Mouse (Mus musculus) liver, postnatal 0 days (tissue): ENCODE results near the gene Nup107. TPM values are rescaled to one million over a fixed set of nuclear protein-coding genes. Genes with fewer than 3 reads are reported as not detected.

ENCODE experiments used
- ATAC-seq: fragments of 200-750 bp; cut with Nextera tagmentation; 2 replicates; pipeline ENCODE4 v1.8.0; 2017; ENCODE audit warnings: mild to moderate bottlenecking, moderate library complexity
- DNase-seq: peaks from one replicate; pipeline ENCODE4 v3.0.0-alpha.2; 2016
- H3K27ac ChIP-seq: fragments of 300-500 bp; sonication (generic); 2 replicates; pipeline ENCODE4 v1.5.1; 2014; ENCODE audit warnings: antibody characterized with exemption, moderate library complexity, mild to moderate bottlenecking, low read depth
- H3K27me3 ChIP-seq: fragments of 300-500 bp; sonication (generic); 2 replicates; pipeline ENCODE4 v1.6.1; 2014; ENCODE audit warnings: low read length, control low read depth, mixed read lengths; ENCODE audit not compliant: insufficient read depth
- H3K36me3 ChIP-seq: fragments of 300-500 bp; sonication (generic); replicated peaks from 2 replicates; pipeline ENCODE4 v1.6.1; 2014; ENCODE audit warnings: mild to moderate bottlenecking, control low read depth, low read length, moderate library complexity, mixed read lengths; ENCODE audit not compliant: insufficient read depth
- H3K4me1 ChIP-seq: fragments of 300-500 bp; sonication (generic); 2 replicates; pipeline ENCODE4 v1.6.1; 2014; ENCODE audit warnings: antibody characterized with exemption, mild to moderate bottlenecking, control low read depth; ENCODE audit not compliant: insufficient read depth
- H3K4me2 ChIP-seq: fragments of 300-500 bp; sonication (generic); 2 replicates; pipeline ENCODE4 v1.6.1; 2014; ENCODE audit warnings: low read depth, mild to moderate bottlenecking, low read length, moderate library complexity, mixed read lengths
- H3K4me3 ChIP-seq: fragments of 300-500 bp; sonication (generic); 2 replicates; pipeline ENCODE4 v1.5.1; 2014; ENCODE audit warnings: low read depth, low read length
- H3K9ac ChIP-seq: fragments of 300-500 bp; sonication (generic); replicated peaks from 2 replicates; pipeline ENCODE4 v1.6.1; 2014; ENCODE audit warnings: mild to moderate bottlenecking, moderate library complexity
- H3K9me3 ChIP-seq: fragments of 300-500 bp; sonication (generic); 2 replicates; pipeline ENCODE4 v1.6.1; 2016; ENCODE audit warnings: mild to moderate bottlenecking, control low read depth, low read length, mixed read lengths
- CTCF ChIP-seq: sonication (generic); IDR thresholded peaks from 2 replicates; pipeline ENCODE4 v1.5.1; 2016; ENCODE audit warnings: antibody characterized with exemption, low read depth
- EP300 ChIP-seq: IDR thresholded peaks from 2 replicates; pipeline ENCODE4 v1.6.1; 2016; ENCODE audit warnings: antibody characterized with exemption, low read depth, mild to moderate bottlenecking
- WGBS: fragments of 180-500 bp; shearing (Covaris S2); extraction: QIAGEN DNeasy Blood & Tissue Kit; methylation state at CpG from one replicate; pipeline ENCODE4 v1.1.7; 2014; ENCODE audit not compliant: insufficient replicate concordance; 5-methylcytosine and 5-hydroxymethylcytosine counted together
- polyA plus RNA-seq: library from polyadenylated mRNA; unstranded; fragments of >200 nt; fragmentation: Nextera tagmentation; extraction: Ambion mirVana; gene quantifications from 2 replicates; pipeline ENCODE4 v1.2.1, GENCODE M21; 2015

Gene Nup107
- polyA plus RNA-seq, 1 experiment from 2014 or later: 15.0 TPM

DNA sequence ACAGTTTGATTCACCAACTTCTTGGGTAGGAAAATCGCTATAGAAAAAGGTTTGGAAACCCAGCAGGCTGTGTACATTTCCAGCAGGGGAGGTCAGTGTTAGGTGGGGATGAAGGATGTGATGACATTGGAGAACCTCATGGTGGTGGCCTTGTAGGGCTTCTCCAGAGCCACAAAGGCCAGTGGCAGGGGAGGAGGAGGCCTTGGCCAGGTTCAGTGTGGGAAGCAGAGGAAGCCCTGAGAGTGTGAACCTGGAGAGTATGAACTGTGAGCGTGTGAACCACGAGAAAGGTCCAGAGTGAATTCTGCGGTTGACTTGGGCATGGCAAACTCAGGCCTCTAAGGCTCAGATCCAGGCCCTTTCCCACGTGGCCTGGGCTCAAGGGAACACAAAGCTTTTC lies 63.9 kb downstream of the Nup107 start:
- no peak for DNase-seq
- Histone ChIP-seq H3K9ac (no peak overlapping the region), H3K9me3 (no peaks in the 10 kb centered on the region), H3K27ac (no peak overlapping the region), H3K4me2 (no peak overlapping the region), H3K27me3 (no peaks in the 10 kb centered on the region), H3K4me1 (peaks cover 18% of the 10 kb centered on the region), H3K4me3 (no peak overlapping the region), H3K36me3 (no peaks in the 10 kb centered on the region)
- WGBS: 69% methylated on average over 5 of the region's 5 CpGs
- TF ChIP-seq EP300 (no peak), CTCF (no peak)
- no peak for ATAC-seq

DNA sequence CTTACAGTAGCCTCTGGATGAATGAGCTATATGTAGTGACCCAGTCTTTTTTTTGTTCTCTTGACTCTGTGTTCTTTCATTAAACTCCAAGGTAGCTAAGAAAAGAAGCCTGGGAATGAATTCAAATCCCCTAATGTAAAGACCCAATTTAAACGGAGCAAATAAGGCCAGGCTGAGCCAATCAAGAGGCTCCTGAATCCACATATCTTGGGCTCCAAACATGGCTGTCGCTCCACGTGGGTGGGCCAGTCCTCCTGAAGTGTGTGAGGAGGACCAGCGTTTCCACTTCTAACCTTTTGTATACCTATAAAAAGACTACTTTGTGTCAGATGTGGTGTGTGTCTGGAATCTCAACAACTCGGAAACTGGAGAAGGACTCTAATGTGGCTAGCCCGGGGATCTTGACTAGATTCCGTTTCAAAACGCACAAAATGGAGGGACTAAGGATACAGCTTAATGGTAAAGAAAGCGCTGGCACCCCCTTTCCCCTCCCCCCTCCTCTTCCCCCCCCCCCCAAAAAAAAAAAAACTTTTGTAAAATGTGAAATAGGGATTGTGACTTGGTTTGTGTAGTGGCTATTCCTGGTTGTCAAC lies 64.9 kb downstream of the Nup107 start:
- Histone ChIP-seq H3K4me1 (peaks cover 11% of the 10 kb centered on the region), H3K27ac (no peak overlapping the region), H3K9me3 (no peaks in the 10 kb centered on the region), H3K4me2 (no peak overlapping the region), H3K36me3 (no peaks in the 10 kb centered on the region), H3K9ac (no peak overlapping the region), H3K4me3 (no peak overlapping the region), H3K27me3 (no peaks in the 10 kb centered on the region)
- no peak for DNase-seq
- TF ChIP-seq CTCF: no peak
- TF ChIP-seq EP300: no peak
- no peak for ATAC-seq
- WGBS: 82% methylated on average over 9 of the region's 9 CpGs

GRCm38 (mm10) chr10:117726888-117727385 lies 65.6 kb downstream of the Nup107 start:
- Histone ChIP-seq H3K27me3 (no peaks in the 10 kb centered on the region), H3K27ac (no peak overlapping the region), H3K4me1 (peaks cover 11% of the 10 kb centered on the region), H3K9me3 (no peaks in the 10 kb centered on the region), H3K36me3 (no peaks in the 10 kb centered on the region), H3K4me2 (no peak overlapping the region), H3K4me3 (no peak overlapping the region), H3K9ac (no peak overlapping the region)
- ATAC-seq: no peak
- TF ChIP-seq EP300: no peak
- TF ChIP-seq CTCF: no peak; the same call in 1 of the 2 replicates
- WGBS: 88% methylated on average over 4 of the region's 4 CpGs
- DNase-seq: no peak

DNA sequence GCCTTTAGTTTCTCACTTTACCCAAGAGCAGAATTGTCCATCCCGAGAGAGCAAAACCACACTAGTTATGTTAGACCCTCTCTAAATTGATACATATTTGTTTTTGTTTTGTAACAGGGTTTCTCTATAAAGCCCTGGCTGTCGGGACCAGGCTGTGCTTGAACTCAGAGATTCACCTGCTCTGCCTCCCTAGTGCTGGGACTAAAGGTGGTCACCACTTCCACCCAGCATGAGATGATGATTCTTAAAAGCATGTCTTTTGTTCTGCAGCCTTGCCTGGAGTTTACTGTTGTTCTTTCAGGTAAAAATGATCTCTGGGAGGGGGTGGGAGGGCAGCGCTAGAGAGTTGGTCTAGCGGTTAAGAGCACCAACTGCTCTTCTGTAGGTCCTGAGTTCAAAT lies 66.2 kb downstream of the Nup107 start:
- ATAC-seq: no peak
- 85% methylated on average over 4 of the region's 4 CpGs for WGBS
- Histone ChIP-seq H3K9ac (no peak overlapping the region), H3K4me2 (no peak overlapping the region), H3K27me3 (no peaks in the 10 kb centered on the region), H3K4me3 (no peak overlapping the region), H3K9me3 (no peaks in the 10 kb centered on the region), H3K36me3 (no peaks in the 10 kb centered on the region), H3K4me1 (peaks cover 7% of the 10 kb centered on the region), H3K27ac (no peak overlapping the region)
- no peak for DNase-seq
- TF ChIP-seq CTCF: no peak
- TF ChIP-seq EP300: no peak

GRCm38 (mm10) chr10:117725671-117726070 lies 66.8 kb downstream of the Nup107 start:
- DNase-seq (no peak), ATAC-seq (no peak)
- H3K4me1 ChIP-seq: 0 out of 2 replicates have a peak, but pooled peaks cover 6% of the 10 kb centered on the region

GRCm38 (mm10) chr10:117724804-117725361 lies 67.6 kb downstream of the Nup107 start:
- DNase-seq (no peak), ATAC-seq (no peak)
- TF ChIP-seq CTCF: no peak
- no peak for TF ChIP-seq EP300
- Histone ChIP-seq H3K4me2 (no peak overlapping the region), H3K4me3 (no peak overlapping the region), H3K36me3 (no peaks in the 10 kb centered on the region), H3K27me3 (no peaks in the 10 kb centered on the region), H3K9ac (no peak overlapping the region), H3K9me3 (no peaks in the 10 kb centered on the region), H3K27ac (no peak overlapping the region), H3K4me1 (0 out of 2 replicates have a peak, but pooled peaks cover 4% of the 10 kb centered on the region)
- 80% methylated on average over 3 of the region's 3 CpGs for WGBS

More at GRCm38 (mm10) chr10:117725671-117726070, 66.8 kb downstream of the Nup107 start:
- Histone ChIP-seq H3K4me3 (no peak overlapping the region), H3K27ac (no peak overlapping the region), H3K36me3 (no peaks in the 10 kb centered on the region), H3K27me3 (no peaks in the 10 kb centered on the region), H3K9ac (no peak overlapping the region), H3K4me2 (no peak overlapping the region), H3K9me3 (no peaks in the 10 kb centered on the region)
- 72% methylated on average over 7 of the region's 7 CpGs for WGBS
- TF ChIP-seq EP300: no peak
- no peak for TF ChIP-seq CTCF
